Mouse (Mus musculus) urinary bladder, adult 2 months (tissue): ENCODE measurements at regions not wholly inside any gene's neighbourhood (a gene's known extent, or its start where the extent isn't known, plus 50 kb on each side); places are given as distances from the start of the nearest gene placed in this dataset.
"Not testable (repeated sequence)": the region's sequence is repeated elsewhere in the genome, so short reads cannot be mapped to it uniquely, and the experiment has no call there.

Experiments
- DNase-seq: peaks from one replicate; pipeline ENCODE4 v3.0.0; 2022; ENCODE audit warnings: low spot score

DNA sequence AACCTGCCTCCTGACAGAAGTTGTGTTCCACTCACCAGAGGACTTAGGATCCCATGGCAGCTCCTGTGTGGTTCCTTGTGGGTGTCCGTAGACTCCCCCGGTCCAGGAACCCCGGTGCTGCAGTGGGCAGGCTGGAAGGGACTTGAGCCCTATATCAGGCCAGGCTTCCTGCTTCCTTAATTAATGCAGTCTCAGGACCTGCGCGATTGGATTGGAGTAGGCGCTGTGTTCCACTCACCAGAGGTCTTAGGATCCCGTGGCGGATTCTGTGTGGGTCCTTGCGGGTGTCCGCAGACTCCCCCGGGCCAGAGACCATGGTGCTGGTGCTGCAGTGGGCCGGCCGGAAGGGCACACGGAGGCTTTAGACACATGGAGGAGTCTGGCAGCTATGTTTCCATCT lies 288.7 kb downstream of the Fut8 start:
- DNase-seq: not testable (repeated sequence)

DNA sequence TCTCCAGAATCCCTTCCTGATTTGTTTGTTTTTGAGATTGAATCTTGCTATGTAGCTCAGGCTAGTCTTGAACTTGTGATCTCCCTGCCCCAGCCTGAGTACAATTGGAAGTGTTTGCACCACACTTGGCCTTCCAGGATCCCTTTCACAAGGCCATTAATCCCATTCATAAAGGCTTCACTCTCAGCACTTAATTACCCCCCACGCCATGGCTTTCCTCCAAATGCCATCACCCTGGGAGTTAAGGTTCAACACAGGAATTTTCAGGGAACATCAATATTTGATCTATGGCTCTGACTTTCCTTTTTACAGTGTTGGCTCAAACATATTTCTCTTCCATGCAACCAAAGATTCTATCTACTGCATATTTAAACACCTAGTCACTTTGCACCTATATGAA lies 289.6 kb downstream of the Fut8 start:
- DNase-seq: no peak

DNA sequence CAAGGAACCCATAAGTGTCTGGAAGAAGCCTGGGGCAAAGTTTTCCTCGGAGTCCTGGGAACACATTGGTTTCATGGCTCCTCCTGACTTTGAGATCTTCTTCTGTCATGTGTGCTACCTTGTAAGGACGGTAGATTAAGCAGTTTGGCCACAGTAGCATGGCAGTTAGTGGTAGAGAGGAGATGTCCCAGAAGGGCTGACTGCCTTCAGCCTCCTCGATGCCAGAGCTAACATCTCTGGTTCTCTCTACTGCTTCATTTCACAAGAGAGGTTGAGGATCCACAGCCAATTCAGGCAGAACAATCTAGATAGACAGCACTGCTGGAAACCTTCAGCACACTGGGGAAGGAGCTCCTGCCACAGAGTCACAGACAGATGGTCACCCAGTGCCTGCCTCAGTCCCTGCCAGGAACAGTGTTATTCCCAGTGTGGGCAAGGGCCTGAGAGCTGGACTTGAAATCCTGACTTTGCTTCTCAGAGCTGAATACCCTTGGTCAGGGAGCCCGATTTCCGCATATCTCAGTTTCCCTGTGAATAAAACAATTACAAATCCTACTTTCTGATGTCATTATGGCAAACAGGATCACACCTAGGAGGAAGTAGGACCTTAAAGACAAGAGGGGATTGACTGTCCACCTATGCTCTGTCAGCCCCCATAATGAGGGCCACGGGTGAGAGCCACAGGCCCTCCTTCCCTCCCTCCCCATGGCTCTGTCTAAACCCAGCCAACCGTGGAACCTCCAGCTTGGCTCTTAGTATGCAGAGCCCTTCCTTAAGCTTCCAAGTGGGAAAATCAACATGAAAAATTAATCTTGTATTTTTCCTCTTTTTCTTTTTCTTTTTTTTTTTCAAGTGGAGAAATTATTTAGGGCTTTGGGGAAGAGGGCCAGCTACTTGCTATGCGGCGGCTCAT lies 290.3 kb downstream of the Fut8 start:
- no peak for DNase-seq

DNA sequence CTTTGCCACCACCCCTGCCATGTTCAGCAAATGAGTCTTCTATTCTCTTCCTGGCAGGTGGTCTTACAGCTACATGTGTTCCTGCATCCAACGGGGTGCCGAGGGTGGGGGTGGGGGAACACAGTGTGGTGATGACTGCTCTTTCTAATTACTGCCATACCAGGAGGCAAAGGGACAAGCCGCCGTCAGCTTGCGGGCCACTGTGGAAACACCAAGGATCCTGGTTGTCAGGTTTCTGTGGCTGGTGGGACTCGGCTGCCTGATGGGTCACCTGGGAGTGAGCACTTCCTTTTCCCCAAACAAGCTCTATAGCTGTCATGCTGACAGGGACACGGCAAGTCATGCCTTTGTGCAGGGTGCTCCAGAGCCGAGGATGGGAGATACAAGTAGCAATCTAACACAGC lies 290.9 kb downstream of the Fut8 start:
- DNase-seq: no peak

DNA sequence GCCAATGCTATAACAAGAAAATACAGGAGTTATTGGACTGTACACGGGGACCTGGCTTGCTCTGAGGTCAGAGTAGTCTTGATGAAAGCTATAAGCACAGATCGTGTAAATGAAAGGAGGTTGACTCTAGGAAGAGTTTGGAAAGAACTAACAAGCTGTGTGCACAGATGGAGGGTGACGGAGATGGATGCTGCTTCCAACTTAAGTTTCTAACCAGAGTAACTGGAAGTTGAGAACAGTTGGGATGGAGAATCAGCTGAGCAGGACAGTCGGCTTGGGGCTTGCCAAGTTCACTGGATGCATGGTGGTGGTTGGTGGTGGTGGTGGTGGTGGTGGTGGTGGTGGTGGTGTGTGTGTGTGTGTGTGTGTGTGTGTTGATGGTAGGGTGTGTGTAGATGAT lies 291.5 kb downstream of the Fut8 start:
- DNase-seq: no peak

DNA sequence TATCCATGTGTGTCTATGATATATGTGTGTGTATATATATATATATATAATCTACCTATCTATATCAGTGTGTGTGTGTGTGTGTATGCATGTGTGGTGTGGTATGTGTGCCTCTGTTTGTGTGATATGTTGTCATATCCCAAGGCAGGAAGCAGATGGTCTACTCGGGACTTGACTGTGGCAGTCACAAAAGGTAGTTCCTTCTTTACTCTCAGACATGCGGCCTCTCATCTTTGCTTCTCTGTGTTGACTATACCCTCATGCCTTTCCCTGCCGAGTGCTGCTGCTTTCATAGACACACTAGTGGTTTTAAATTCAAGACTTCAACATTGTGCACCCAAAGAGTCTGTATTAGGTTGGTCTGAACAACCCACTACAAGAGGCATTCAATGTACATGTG lies 292.0 kb downstream of the Fut8 start:
- no peak for DNase-seq

DNA sequence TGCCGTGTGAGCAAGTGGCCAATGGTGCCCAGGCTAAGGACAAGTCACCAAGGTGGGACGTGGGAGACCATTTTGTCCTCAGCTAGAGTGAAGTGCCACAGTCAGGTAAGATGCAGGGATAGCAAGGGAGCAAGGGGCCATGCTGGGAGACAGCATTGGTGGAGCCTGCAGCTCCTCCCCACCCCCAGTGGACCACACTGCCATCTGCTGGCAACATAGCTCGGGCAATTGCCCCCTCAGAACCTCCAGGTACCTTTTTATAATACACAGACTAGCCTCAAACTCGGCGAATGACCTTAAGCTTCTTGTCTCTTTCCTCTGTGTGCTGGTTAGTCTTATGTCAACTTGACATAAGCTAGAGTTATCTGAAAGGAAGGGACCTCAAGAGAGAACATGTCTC lies 293.4 kb downstream of the Fut8 start:
- peak; percentile 23 for DNase-seq

DNA sequence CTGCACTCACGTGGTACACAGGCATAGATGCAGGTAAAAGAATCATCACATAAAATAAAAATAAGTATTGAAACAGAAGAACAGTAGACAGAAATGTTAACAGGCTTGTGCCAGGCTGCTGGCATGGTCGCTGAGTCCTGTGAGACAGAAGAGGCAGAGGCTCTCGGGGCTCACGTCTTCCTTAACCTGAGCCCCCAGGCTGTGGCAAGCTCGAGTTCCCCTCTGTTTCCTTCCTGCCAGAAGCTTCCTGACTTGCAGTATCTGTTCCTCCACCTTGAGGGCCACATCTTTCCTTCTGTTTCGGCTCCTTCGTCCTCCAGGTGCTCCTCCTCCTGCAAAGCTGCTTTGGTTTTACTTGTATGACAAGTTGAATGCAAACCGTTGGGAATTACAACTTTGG lies 294.6 kb downstream of the Fut8 start:
- no peak for DNase-seq

DNA sequence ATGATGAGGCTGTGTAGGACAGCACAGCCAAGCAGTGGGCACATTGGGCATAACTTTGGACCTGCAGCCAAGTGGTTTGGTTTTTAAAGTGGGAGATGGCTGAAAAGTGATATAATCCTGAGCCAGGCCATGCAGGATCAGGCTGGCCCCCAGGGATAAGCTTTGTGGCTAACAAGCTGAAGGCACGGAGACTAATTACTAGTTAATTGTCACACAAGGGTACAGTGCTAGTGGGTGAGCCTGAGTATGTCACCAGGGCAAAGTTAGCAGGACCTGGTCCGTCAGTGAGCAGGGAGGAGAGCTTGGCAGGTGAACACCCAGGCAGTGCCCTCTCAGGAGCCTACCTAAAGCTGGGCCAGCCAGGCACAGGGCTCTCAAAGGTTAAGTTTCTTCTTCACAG lies 295.7 kb downstream of the Fut8 start:
- no peak for DNase-seq

DNA sequence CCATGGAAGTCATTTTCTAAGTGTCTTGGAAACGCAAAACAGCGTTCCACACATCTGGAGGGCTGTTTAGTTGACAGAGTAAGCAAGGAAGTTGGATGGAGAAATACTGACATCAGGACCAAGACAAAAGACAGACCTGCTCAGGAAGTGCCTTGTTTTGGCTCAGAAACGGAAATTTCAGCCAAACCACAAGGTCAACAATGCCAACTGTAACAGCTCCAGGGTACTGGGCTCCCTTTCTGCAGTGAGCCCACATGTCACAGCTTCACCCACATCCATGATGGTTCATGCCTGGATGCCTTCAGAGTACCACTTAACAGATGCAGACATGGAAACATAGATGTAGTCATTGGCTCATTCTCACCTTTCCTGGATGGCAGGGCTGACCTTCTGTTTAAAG lies 296.2 kb downstream of the Fut8 start:
- DNase-seq: no peak

DNA sequence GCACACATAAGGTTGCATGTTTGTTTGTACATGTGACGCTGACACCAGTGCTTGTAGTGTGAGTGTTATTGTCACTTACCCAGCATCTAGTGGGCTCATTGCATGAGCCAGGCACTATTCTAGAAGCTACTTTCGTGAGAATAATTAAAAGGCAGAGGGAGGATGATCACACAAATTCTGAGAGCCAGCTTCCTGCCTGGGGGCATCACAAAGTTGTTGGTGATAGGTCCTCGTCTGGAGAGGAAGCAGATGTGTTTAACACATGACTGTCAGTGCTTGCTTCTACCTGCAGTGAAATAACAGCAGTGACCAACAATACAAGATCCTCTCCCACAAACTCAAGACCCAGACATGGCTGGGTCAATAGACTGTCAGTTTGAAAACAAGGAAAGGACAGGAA lies 297.2 kb downstream of the Fut8 start:
- no peak for DNase-seq

DNA sequence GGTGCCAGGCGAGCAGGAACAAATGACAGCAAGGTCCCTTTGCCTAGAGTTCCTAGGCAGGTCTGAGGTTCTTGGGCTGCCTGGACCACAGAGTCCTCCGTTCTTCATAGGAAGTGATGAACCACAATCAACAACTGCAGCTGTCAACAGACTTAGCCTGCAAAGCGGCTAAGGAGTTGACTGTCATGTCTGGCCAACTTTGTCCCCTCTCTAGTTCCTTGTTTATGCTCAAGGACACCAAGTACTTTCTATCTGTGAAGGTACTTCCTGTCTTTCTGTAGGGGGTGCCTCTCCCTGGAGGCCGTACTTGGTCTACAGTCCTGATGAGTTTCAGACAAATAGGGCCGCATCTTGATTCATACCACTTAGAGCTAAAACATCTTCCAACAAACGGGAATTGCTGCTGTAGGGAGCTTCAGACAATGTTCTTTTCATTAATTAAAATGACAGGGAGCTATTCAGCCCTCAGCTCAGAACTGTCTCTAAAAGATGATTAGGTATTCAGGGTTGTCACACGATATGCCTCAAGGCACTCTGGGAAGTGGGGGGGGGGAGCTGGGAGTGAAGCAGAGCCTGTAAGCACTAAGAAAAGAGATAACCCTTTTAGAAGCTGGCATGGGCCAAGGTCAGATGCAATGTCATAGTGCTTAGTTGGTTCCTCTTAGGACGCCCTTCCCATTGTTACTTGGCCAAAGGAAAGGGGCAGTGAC lies 299.4 kb downstream of the Fut8 start:
- DNase-seq: no peak

DNA sequence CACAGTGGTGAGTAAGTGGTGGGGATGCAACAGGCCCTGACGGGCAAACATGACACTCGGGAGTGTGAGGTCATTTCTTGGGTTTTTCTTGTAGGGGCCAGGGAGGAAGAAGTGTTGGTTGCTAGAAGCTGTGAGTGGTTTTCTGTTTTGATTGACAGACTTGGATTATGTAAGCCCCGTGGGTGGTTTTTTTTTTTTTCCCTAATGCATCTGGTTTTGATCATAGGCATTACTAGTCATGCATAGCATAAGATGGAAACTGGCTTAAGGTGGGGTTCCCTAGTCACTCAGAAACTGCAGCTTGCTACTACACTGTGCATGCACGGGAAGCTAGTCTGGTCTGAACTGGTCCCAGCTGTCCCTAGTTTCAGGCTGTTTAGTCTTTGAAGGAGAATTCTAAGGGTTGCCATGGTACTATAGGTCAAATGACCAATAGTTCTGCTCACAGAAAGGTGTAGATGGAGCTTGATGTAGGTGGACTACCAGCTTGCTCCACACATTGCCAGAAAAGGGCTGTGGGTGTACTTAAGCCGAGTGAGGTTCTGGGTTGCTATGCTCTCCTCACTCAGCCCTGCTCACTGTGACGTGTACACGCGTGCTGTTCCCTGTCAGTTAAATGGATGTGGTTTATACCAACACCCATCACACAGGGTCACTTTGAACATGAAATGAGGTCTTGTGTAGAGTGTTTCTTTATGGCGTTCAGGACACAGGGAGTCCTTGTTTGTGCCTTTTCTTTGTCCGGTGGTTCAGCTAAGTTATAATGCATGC lies 301.9 kb downstream of the Fut8 start:
- no peak for DNase-seq

DNA sequence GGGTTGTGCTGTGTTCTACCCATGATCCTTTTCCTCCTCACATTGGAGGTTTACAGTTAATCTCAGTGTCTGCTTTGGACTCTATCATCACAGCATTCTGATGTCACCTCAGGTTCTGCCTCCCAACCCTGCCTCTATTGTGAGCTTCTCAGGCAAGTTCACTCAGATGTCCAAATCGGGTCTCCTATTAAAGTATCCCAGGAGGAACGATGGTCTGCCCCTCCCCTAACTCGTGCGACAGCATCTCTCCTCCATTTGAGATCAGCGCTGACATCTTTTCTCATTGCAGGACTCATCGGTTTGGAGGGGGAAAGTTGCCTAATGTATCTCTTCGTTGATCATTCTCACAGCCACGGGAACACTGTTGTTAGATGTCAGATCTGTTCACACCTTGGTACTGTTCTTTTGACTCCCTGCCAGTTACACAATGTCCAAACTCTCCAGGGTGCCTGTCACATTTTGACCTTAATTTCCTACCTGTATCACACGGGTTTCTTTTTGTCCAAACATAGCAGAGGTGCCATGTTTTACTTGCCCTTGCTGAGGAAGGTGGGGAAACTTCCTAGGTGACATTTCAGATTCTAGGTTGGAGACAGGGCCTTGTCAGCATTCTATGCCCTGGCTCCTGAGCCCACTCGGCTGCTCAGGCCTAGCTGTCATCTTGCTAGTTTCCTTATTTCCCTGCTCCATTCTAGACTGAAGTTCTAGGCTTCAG lies 303.3 kb downstream of the Fut8 start:
- no peak for DNase-seq

DNA sequence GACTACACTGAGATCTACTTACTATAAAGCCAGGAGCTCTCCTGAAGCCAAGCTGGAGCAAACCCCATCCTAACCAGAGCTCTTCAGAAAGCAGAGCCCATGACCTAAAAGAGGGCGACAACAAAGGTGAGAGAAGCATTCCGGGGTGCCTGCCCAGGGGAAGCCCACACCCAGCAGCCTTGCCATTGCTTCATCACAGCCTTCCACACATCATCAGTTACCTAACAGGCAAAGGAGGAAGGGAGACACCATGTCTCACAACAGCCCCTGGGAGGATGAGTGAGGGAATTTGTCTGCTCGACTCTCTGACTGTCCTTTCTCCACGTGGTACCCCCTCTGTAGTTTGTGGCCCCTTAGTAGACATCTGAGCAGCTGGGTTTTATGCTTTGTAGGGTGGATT lies 303.9 kb downstream of the Fut8 start:
- DNase-seq: no peak

DNA sequence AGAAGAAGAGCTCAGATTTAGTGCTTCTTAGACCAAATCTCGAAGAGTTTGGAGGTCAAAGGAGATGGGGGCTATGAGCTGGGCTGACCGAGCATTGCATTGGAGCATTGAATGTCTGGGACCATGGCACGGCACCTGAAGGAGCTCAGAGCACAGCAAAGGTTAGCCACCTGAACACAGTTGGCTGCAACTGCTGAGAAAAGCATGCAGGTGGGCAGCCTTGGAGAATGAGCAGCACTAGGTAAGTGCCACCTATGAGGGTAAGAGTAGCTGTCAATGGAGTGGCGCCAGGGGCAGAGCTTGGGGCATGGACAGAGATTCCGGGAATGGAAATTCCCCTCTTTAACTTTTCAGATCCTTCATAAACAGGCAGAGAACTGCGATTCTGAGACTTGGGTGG lies 305.7 kb downstream of the Fut8 start:
- DNase-seq: no peak

DNA sequence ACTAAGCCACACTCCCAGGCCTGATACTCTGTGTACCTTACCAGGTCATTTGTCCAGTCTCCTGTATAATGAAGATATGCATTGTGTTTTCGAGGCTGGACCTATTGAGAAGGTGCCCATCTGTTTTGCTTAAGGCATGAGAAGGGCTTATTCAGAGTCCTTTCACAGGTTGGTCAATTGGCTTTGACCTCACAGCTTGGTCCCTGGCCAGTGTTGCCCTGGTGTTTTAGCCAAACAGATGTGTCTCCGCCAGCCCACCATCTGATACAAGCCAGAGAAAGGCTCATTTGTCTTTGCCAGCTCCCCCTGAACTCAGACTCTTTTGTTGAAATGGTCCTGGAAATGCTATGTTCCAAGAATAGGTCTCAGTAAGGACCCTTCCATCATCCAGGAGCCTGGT lies 308.2 kb downstream of the Fut8 start:
- DNase-seq: no peak

DNA sequence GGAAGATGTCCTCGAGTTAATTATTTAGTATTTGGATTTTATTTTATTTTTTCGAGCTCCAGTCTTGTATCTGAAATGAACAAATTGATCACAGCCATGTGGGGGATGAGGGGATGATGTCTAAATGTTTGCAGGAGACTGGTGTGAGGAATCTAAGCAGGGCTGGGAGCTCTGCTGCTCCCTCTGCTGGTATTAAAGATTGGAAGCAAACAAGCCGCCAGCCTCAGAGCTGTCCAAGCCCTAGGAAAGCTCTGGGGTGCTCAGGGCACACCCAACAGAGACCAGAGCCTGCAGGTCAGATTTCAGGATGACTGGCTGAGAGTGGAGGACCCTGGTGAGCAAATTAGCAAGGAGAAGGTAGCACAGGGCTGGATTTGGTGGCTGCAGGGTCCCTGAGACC lies 330.4 kb downstream of the Fut8 start:
- no peak for DNase-seq

DNA sequence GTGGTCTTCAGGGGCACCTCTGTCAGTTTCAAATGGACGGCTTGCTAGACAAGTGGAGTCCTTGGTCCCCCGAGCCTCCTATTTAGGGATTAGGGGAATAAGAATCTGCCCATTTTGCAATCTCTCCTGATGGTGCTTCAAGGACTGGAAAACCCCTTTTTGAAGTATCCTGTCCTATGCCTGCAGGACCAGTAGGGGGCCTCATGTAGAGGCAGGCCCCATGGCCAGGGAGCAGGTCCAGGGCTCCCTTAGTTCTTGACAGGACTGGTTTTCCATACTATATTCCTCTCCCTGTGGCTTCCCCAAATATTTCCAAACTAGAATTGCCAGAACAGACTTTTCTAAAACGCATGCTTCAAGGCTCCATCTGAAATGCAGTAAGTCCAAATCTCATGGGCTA lies 332.6 kb downstream of the Fut8 start:
- DNase-seq: no peak

DNA sequence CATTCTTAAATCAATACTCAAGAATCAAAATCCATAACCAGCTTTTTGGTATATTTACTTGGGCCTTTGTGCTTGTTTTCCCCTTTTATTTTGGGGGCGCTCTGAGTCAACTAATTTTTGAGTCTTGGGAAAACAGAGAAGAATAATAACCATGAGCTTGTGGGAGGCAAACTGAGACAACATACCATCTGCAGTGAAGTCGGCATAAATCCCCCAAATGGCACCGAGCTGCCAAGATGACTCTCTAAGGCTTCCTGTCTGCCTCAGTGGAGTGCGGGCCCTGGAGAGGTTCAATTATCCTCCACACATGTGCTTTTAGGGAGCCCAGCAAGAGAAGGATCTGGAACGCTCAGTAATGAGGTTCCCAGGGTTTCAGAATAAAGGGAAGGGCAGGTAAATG lies 333.1 kb downstream of the Fut8 start:
- no peak for DNase-seq

DNA sequence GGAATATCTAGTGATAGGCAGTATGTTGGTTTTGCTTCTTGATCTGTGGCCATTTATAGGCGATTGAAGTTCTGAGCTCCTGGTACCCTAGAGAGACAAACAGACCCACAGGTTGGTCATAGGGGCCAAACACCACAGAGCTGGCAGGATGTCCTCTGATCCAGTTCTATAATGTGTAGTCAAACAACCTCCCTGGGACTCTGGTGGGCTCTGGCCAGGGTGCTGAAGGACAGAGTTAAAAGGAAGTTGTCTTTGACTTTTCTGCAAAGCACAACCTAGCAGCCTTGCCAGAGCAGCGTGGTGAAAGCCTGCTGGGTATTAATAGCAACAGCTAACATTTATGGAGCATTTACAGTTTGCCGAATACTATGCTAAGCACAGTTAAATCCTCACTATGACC lies 337.1 kb downstream of the Fut8 start:
- no peak for DNase-seq

DNA sequence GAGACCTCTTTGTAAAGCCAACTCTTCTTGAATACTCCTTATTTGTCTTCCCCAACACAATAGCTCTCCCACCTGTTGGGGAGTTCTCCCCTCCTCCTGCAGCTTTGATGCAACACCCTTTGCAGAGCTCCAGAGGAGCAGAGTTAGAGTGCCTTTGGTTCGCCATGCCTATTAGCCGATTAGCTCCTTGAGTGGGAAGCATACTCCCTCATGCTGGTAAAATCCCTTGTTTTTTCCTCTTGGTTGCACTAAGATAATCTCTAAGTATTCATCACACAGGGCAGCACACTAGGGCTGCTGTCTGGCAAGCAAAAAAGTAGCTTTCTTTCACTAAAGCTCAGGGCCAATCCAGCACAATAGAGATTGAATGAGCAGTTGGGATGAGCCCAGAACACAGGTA lies 350.4 kb downstream of the Fut8 start:
- DNase-seq: no peak
